Mouse (Mus musculus) hindbrain, embryonic 10.5 days (tissue): Measurements from ENCODE around the gene Crygf. TPM values are rescaled to one million over a fixed set of nuclear protein-coding genes. Genes with fewer than 3 reads are reported as not detected.
"Not testable (repeated sequence)": the region's sequence is repeated elsewhere in the genome, so short reads cannot be mapped to it uniquely, and the experiment has no call there.

Source experiments
- DNase-seq: peaks from one replicate; pipeline ENCODE4 v3.0.0-alpha.2; 2017; ENCODE audit warnings: low spot score
- H3K27ac ChIP-seq: fragments of 300-500 bp; sonication (generic); 2 replicates; pipeline ENCODE4 v1.5.1; 2016; ENCODE audit warnings: mild to moderate bottlenecking, moderate library complexity
- H3K27me3 ChIP-seq: fragments of 300-500 bp; sonication (generic); 2 replicates; pipeline ENCODE4 v1.6.1; 2016; ENCODE audit warnings: mild to moderate bottlenecking; ENCODE audit not compliant: poor library complexity, insufficient read depth, severe bottlenecking
- H3K36me3 ChIP-seq: fragments of 300-500 bp; sonication (generic); 2 replicates; pipeline ENCODE4 v1.6.1; 2016; ENCODE audit warnings: mild to moderate bottlenecking, moderate library complexity
- H3K4me1 ChIP-seq: fragments of 300-500 bp; sonication (generic); replicated peaks from 2 replicates; pipeline ENCODE4 v1.6.1; 2016; ENCODE audit warnings: mild to moderate bottlenecking
- H3K4me3 ChIP-seq: fragments of 300-500 bp; sonication (generic); 2 replicates; pipeline ENCODE4 v1.5.1; 2016; ENCODE audit warnings: mild to moderate bottlenecking, moderate library complexity
- H3K9me3 ChIP-seq: fragments of 300-500 bp; sonication (generic); 2 replicates; pipeline ENCODE4 v1.6.1; 2016; ENCODE audit warnings: mild to moderate bottlenecking, moderate library complexity
- whole genome bisulfite sequencing: fragments of 180-500 bp; shearing (Covaris S2); methylation state at CpG from one replicate; pipeline ENCODE4 v1.1.7; 2016; 5-methylcytosine and 5-hydroxymethylcytosine counted together
- polyA plus RNA-seq: library from polyadenylated mRNA; unstranded; fragments of >200 nt; fragmentation: Nextera tagmentation; extraction: Ambion mirVana; gene quantifications from 2 replicates; pipeline ENCODE4 v1.2.1, GENCODE M21; 2016

Crygf gene
- 0.33 TPM in 1 of 2 replicates, not detected in the other for polyA plus RNA-seq

- no peak for DNase-seq
- peaks cover 7% of the 10 kb centered on the region for H3K4me1 ChIP-seq
- H3K4me3 ChIP-seq: no peak within 1 kb of the TSS
- no peaks in the 10 kb centered on the region for H3K27me3 ChIP-seq
- no peak within 1 kb of the TSS for H3K27ac ChIP-seq
- H3K9me3 ChIP-seq: no peaks in the 10 kb centered on the region
- no peaks in the 10 kb centered on the region for H3K36me3 ChIP-seq
- 74% methylated on average over 4 of the region's 4 CpGs for WGBS
Observed at GRCm38 (mm10) chr1:65926294-65926693, at the start of gene Crygf. Gene Crygf (plus strand): TSS chr1:65926520.

GRCm38 (mm10) chr1:65925361-65926210, 734 bp upstream of the Crygf start:
- WGBS: 60% methylated on average over 6 of the region's 6 CpGs

GRCm38 (mm10) chr1:65926696-65927095, 376 bp downstream of the Crygf start:
- not testable (repeated sequence) for DNase-seq, H3K36me3 ChIP-seq
- WGBS: 84% methylated on average over 11 of the region's 11 CpGs

More at GRCm38 (mm10) chr1:65925361-65926210, 734 bp upstream of the Crygf start:
- Histone ChIP-seq H3K36me3 (no peaks in the 10 kb centered on the region), H3K4me1 (peaks cover 7% of the 10 kb centered on the region), H3K27ac (no peak overlapping the region), H3K4me3 (no peak overlapping the region), H3K9me3 (no peaks in the 10 kb centered on the region), H3K27me3 (no peaks in the 10 kb centered on the region)
- no peak for DNase-seq

GRCm38 (mm10) chr1:65930055-65930454, 3.7 kb downstream of the Crygf start:
- 82% methylated on average over 2 of the region's 2 CpGs for WGBS
- no peaks in the 10 kb centered on the region for H3K27me3 ChIP-seq
- H3K4me1 ChIP-seq: peaks cover 7% of the 10 kb centered on the region
- no peak overlapping the region for H3K27ac ChIP-seq
- H3K9me3 ChIP-seq: no peaks in the 10 kb centered on the region
- DNase-seq: no peak
- no peaks in the 10 kb centered on the region for H3K36me3 ChIP-seq
- H3K4me3 ChIP-seq: no peak overlapping the region

More at GRCm38 (mm10) chr1:65926696-65927095, 376 bp downstream of the Crygf start:
- not testable (repeated sequence) for H3K9me3 ChIP-seq, H3K4me3 ChIP-seq, H3K4me1 ChIP-seq, H3K27me3 ChIP-seq, H3K27ac ChIP-seq

GRCm38 (mm10) chr1:65932091-65932812, 5.9 kb downstream of the Crygf start:
- Histone ChIP-seq H3K36me3 (no peaks in the 10 kb centered on the region), H3K9me3 (no peaks in the 10 kb centered on the region), H3K4me1 (no peaks in the 10 kb centered on the region), H3K27ac (no peak overlapping the region), H3K27me3 (no peaks in the 10 kb centered on the region), H3K4me3 (no peak overlapping the region)
- no peak for DNase-seq
- 90% methylated on average over 4 of the region's 4 CpGs for WGBS

Other genes with a start within 250 kb of the Crygf start
- gene Map2, start 248.8 kb downstream of the Crygf start, polyA plus RNA-seq: 78.8 and 164 TPM in 2 replicates